Comparison of ENCODE assay signal across 20 mouse cellular contexts in genomic region chr12:29644721-29645120, GRCm38 (mm10).
DNase-seq lines count a peak whose midpoint lies in the region; ATAC-seq and TF ChIP-seq lines count a peak whose summit lies in the region.
"Had no signal": no experiment of that assay in that cellular context is flagged by ENCODE, and none has a peak within 500 bp of the region (broad histone marks: within the 10 kb centered on the region; RNA-seq: fewer than 3 reads in every experiment).

No protein-coding gene starts in this region.

- intact Hi-C loops in heart, adult 2 months (cut with DNase I) = no loop called here

- H3K4me2 ChIP-seq in neural tube, embryonic 13.5 days = no peak overlapping the region
- H3K4me2 ChIP-seq in midbrain, embryonic 15.5 days = no peak overlapping the region
- H3K4me2 ChIP-seq: embryonic facial prominence, embryonic 13.5 days; heart, embryonic 13.5 days had no signal

- no peaks in the 10 kb centered on the region for H3K36me3 ChIP-seq in heart, adult 2 months (ENCODE audit: control insufficient read depth, insufficient read depth, low read length)
- H3K36me3 ChIP-seq in neural tube, embryonic 13.5 days = peaks cover 18% of the 10 kb centered on the region; the same call in 1 of the 2 replicates
- no peaks in the 10 kb centered on the region; the same call in 1 of the 2 replicates for H3K36me3 ChIP-seq in midbrain, embryonic 15.5 days (replicated peaks)
- H3K36me3 ChIP-seq: embryonic facial prominence, embryonic 13.5 days; heart, embryonic 13.5 days had no signal

- H3K79me2 ChIP-seq in heart, adult 2 months (replicated peaks; ENCODE audit: control insufficient read depth, insufficient read depth, low read length) = no peaks in the 10 kb centered on the region

- 86% methylated on average over 7 of the region's 7 CpGs for WGBS in heart, adult 2 months
- 74% methylated on average over 7 of the region's 7 CpGs for WGBS in neural tube, embryonic 13.5 days
- WGBS in olfactory bulb, adult 2 months = 69% methylated on average over 7 of the region's 7 CpGs
- WGBS in midbrain, embryonic 15.5 days = 87% methylated on average over 7 of the region's 7 CpGs

- 0 out of 2 replicates have a peak, but pooled peaks cover 3% of the 10 kb centered on the region for H3K9me3 ChIP-seq in neural tube, embryonic 13.5 days
- no peaks in the 10 kb centered on the region for H3K9me3 ChIP-seq in midbrain, embryonic 15.5 days
- H3K9me3 ChIP-seq: embryonic facial prominence, embryonic 13.5 days; heart, embryonic 13.5 days had no signal

- TF ChIP-seq CTCF in heart, adult 2 months (IDR thresholded peaks at IDR 0.05) = no peak
- no peak for TF ChIP-seq CTCF in layer of hippocampus, adult 2 months (conservative IDR thresholded peaks at IDR 0.05)
- TF ChIP-seq CTCF in olfactory bulb, adult 2 months (IDR thresholded peaks at IDR 0.05; ENCODE audit: insufficient read depth, low read depth, low read length) = no peak

- ATAC-seq in neural tube, embryonic 13.5 days (ENCODE audit: low read depth) = no peak
- no peak for ATAC-seq in midbrain, embryonic 15.5 days (replicated peaks)
- ATAC-seq: activated CD4-positive, CD25-positive, alpha-beta regulatory T cell, adult 4 months; forebrain, embryonic 16.5 days; hindbrain, postnatal 0 days; Patski had no signal

- no peak overlapping the region for H3K4me3 ChIP-seq in heart, adult 2 months
- H3K4me3 ChIP-seq in layer of hippocampus, adult 2 months = no peak overlapping the region
- H3K4me3 ChIP-seq in neural tube, embryonic 13.5 days = no peak overlapping the region
- H3K4me3 ChIP-seq in olfactory bulb, adult 2 months (ENCODE audit: insufficient read depth, low read depth, low read length) = no peak overlapping the region
- H3K4me3 ChIP-seq in midbrain, embryonic 15.5 days = no peak overlapping the region
- H3K4me3 ChIP-seq: embryonic facial prominence, embryonic 13.5 days; heart, embryonic 13.5 days had no signal

- no peaks in the 10 kb centered on the region for H3K27me3 ChIP-seq in heart, adult 2 months (ENCODE audit: control insufficient read depth, insufficient read depth, low read length)
- H3K27me3 ChIP-seq in neural tube, embryonic 13.5 days = no peaks in the 10 kb centered on the region
- H3K27me3 ChIP-seq in midbrain, embryonic 15.5 days (replicated peaks) = no peaks in the 10 kb centered on the region
- H3K27me3 ChIP-seq: CH12.LX; embryonic facial prominence, embryonic 13.5 days; heart, embryonic 13.5 days had no signal

- H3K4me1 ChIP-seq in heart, adult 2 months (ENCODE audit: control insufficient read depth, insufficient read depth, low read length) = no peaks in the 10 kb centered on the region
- peaks cover 71% of the 10 kb centered on the region for H3K4me1 ChIP-seq in neural tube, embryonic 13.5 days (replicated peaks)
- peaks cover 9% of the 10 kb centered on the region for H3K4me1 ChIP-seq in olfactory bulb, adult 2 months (ENCODE audit: control insufficient read depth, insufficient read depth, low read length)
- H3K4me1 ChIP-seq in midbrain, embryonic 15.5 days = peaks cover 43% of the 10 kb centered on the region
- H3K4me1 ChIP-seq: embryonic facial prominence, embryonic 13.5 days had no signal

- H3K9ac ChIP-seq in heart, adult 2 months (ENCODE audit: low read depth, low read length) = no peak overlapping the region
- no peak overlapping the region for H3K9ac ChIP-seq in neural tube, embryonic 13.5 days
- H3K9ac ChIP-seq in midbrain, embryonic 15.5 days = no peak overlapping the region
- H3K9ac ChIP-seq: embryonic facial prominence, embryonic 13.5 days; heart, embryonic 13.5 days had no signal

- no peak overlapping the region for H3K27ac ChIP-seq in heart, adult 2 months
- peak overlapping the region; percentile 75 for H3K27ac ChIP-seq in layer of hippocampus, adult 2 months
- H3K27ac ChIP-seq in neural tube, embryonic 13.5 days (replicated peaks) = peak overlapping the region; percentile 92
- H3K27ac ChIP-seq in olfactory bulb, adult 2 months (ENCODE audit: insufficient read depth, low read depth, low read length) = peak overlapping the region; percentile 32
- H3K27ac ChIP-seq in midbrain, embryonic 15.5 days = no peak overlapping the region
- H3K27ac ChIP-seq: embryonic facial prominence, embryonic 13.5 days; heart, embryonic 13.5 days; hindbrain, postnatal 0 days had no signal

- no peak for TF ChIP-seq EP300 in heart, adult 2 months (IDR thresholded peaks at IDR 0.05; ENCODE audit: insufficient read depth, low read depth, low read length)

- peak; percentile 76 for DNase-seq in heart, adult 11 months
- DNase-seq in heart, adult 2 months = no peak
- no peak for DNase-seq in layer of hippocampus, adult 2 months (ENCODE audit: low spot score in 2 of 2)
- no peak for DNase-seq in layer of hippocampus, postnatal 14 days (ENCODE audit: low spot score in 2 of 2)
- DNase-seq: adrenal gland, postnatal 14 days; cerebellum, adult 18-20 months; cerebellum, adult 9-11 months; cerebellum, postnatal 36 days; gastrocnemius, postnatal 14 days; heart, postnatal 36 days had no signal

- TF ChIP-seq POLR2A in heart, adult 2 months (IDR thresholded peaks at IDR 0.05; ENCODE audit: insufficient read depth, low read depth, low read length) = no peak
- TF ChIP-seq POLR2A in olfactory bulb, adult 2 months (IDR thresholded peaks at IDR 0.05; ENCODE audit: insufficient read depth, low read depth, low read length) = no peak

Comparison
In these comparisons a context has a peak if more than half of its experiments do, and no peak if none do; other contexts are left out.
1. H3K27ac ChIP-seq: peak in layer of hippocampus, adult 2 months (single experiment), neural tube, embryonic 13.5 days (single experiment) and olfactory bulb, adult 2 months (single experiment); none in heart, adult 2 months (single experiment) and midbrain, embryonic 15.5 days (single experiment).